Mouse (Mus musculus) testis, adult 2 months (tissue): Measurements from ENCODE around the gene Nox1.

ENCODE experiments used
- CTCF ChIP-seq: fragments of 200-500 bp; IDR thresholded peaks from 2 replicates; pipeline ENCODE4 v1.5.1; 2012; ENCODE audit warnings: low read depth, mild to moderate bottlenecking, inconsistent platforms, low read length, moderate library complexity; ENCODE audit not compliant: control insufficient read depth, insufficient read depth, insufficient replicate concordance
- POLR2A ChIP-seq: fragments of 200-500 bp; IDR thresholded peaks from 2 replicates; pipeline ENCODE4 v1.6.1; 2012; ENCODE audit warnings: low read depth, mild to moderate bottlenecking, inconsistent platforms, low read length, moderate library complexity; ENCODE audit not compliant: control insufficient read depth

- no peak for TF ChIP-seq CTCF
- no peak for TF ChIP-seq POLR2A
Observed at GRCm38 (mm10) chrX:134132295-134132694, 89.5 kb downstream of the Nox1 start.
